Mouse (Mus musculus): Measurements from ENCODE around the gene Lepr. TPM values are rescaled to one million over a fixed set of nuclear protein-coding genes. Genes with fewer than 3 reads are reported as not detected.
"Not testable (repeated sequence)": the region's sequence is repeated elsewhere in the genome, so short reads cannot be mapped to it uniquely, and the experiment has no call there.

Lepr gene
- total RNA-seq, 2 experiments from 2014 or later: 3.8 to 4.8 TPM

DNA sequence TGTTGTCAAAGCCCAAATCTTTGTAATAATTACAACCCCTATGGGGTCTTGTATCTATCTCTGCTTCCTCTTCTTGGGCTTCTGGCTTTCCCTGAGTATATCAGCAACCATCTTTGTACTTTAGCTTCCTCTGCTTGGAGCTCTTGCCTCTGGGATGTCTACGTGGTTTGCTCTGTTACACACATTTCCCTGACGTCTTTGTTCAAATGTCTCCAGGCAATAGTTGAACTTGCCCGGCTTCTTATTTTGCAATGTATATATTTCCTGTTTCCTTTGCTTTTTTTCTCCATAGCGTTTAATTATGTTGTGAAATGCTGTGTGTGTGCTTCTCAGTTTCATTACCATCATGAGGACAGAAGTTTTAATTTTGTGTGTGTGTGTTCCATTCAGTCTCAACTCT is 4.5 kb downstream of the Lepr start:
- DNase-seq (ENCODE audit: extremely low spot score in 1 of 2, low spot score in 2 of 2): no peak
- TF ChIP-seq CTCF (IDR thresholded peaks at IDR 0.05): no peak
- Histone ChIP-seq H3K27ac (no peak overlapping the region), H3K4me3 (no peak overlapping the region)
- intact Hi-C loops (cut with DNase I): no loop called here

DNA sequence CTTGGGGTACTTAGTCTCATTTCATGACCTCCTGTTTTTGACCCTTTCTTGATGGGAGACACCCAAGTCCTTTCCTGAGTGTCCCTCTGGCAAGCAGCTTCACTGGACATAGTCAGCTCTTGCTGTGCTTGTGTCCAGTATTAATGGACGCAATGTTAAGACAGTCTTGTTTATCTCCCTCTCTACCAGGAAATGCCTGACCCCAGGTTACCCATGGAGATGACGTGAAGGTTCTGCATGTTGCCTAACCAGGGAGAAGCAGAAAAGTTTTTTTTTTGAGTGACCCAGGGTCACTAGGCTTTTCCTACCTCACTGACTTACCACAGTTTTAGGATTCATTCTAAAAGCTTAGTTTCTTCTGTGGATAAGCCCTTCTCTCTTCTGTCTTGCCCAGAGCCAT is 24.8 kb downstream of the Lepr start:
- intact Hi-C loops (cut with DNase I): no loop called here
- no peak for DNase-seq (ENCODE audit: extremely low spot score in 1 of 2, low spot score in 2 of 2)
- H3K4me3 ChIP-seq: no peak overlapping the region
- no peak for TF ChIP-seq CTCF (IDR thresholded peaks at IDR 0.05)
- H3K27ac ChIP-seq: no peak overlapping the region

DNA sequence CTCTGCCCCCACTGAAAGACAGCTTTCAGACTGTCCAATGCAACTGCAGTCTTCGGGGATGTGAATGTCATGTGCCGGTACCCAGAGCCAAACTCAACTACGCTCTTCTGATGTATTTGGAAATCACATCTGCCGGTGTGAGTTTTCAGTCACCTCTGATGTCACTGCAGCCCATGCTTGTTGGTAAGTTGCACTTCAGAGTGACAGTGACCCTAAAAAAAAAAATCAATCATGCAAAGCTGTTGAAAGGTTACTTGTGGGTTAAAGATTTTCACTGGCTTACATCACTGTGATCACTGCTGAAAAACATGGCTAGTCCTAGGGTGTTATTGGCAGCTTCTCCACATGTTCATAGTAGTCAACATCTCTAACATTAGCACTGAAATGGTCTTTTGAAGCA is 28.3 kb downstream of the Lepr start:
- TF ChIP-seq CTCF (IDR thresholded peaks at IDR 0.05): no peak
- Histone ChIP-seq H3K27ac (no peak overlapping the region), H3K4me3 (no peak overlapping the region)
- intact Hi-C loops (cut with DNase I): no loop called here
- DNase-seq (ENCODE audit: extremely low spot score in 1 of 2, low spot score in 2 of 2): no peak

DNA sequence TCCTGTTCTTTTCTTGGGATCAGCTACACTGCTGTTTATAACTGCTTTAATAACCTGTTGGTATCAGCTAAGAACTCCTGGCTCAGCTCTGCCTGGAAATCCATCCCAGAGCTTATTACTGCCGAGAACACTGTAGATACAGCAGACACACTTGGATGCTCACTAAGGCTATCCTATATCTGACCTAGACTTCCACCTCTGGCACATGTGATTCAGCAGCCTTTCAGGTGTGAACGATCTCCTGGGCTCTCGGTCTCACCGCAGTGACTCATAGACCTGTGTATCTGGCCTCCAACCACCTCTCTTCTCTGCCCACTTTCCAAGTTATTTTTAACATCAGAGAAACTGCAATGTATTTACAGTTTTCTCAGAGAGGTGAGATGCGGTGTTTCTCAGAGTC is 43.3 kb downstream of the Lepr start:
- intact Hi-C loops (cut with DNase I): no loop called here
- no peak for DNase-seq (ENCODE audit: extremely low spot score in 1 of 2, low spot score in 2 of 2)
- Histone ChIP-seq H3K4me3 (no peak overlapping the region), H3K27ac (no peak overlapping the region)
- no peak for TF ChIP-seq CTCF (IDR thresholded peaks at IDR 0.05)

DNA sequence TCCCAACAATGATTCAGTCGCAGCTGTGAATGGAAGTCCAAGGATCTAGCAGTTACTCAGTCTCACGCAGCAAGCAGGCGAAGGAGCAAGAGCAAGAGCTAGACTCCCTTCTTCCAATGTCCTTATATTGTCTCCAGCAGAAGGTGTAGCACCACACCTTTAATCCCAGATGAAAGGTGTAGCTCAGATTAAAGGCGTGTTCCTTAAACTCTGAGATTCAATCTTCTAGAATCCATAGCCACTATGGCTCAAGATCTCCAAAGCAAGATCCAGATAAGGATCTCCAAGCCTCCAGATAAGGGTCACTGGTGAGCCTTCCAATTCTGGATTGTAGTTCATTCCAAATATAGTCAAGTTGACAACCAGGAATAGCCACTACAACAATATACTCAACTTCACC is 126.7 kb downstream of the Lepr start, which contains the start of gene B020004J07Rik:
Gene B020004J07Rik, minus strand, starts transcription at position 101 of the 400 bp plus-strand sequence.
- DNase-seq (ENCODE audit: extremely low spot score in 1 of 2, low spot score in 2 of 2); H3K4me3 ChIP-seq; intact Hi-C loops (cut with DNase I); H3K27ac ChIP-seq: not testable (repeated sequence)

DNA sequence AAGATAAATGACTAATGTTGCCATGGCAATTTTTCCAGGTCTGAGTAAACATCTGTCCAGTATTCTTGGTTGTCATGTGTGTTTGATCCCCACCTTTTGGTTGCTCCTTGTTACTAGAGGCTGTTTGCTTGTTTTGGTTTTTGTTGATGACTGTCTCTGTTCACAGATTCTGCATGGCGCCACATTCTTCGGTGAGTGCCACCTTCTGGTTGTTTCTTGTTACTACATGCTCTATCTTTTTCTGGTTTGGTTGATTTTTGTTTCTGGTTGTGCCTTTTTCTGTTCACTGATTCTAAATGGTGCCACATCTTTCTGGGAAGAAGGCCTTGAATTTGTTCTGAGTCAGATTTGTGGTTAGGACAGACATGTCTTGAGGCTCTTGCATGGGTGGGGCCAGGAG is 133.7 kb downstream of the Lepr start:
- no peak for DNase-seq (ENCODE audit: extremely low spot score in 1 of 2, low spot score in 2 of 2)
- Histone ChIP-seq H3K4me3 (no peak overlapping the region), H3K27ac (no peak overlapping the region)
- intact Hi-C loops (cut with DNase I): no loop called here
- no peak for TF ChIP-seq CTCF (IDR thresholded peaks at IDR 0.05)

DNA sequence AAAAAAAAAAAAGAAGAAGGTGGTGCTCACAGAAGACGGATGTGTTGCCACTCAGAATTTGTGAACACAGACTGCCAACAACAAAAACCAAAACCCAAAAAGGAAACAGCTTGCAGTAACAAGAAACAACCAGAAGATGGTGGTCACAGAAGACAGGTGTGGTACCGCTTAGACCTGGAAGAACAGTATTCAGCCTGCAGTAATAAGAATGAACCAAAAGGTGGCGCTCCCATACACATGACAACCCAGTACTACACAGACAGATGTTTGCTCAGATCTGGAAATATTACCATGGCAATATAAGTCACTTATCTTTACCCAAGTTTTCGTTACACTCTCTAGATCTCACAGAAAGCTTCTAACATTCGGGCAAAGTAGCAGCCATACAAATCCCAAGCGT is 143.7 kb downstream of the Lepr start:
- H3K27ac ChIP-seq: no peak overlapping the region
- H3K4me3 ChIP-seq: no peak overlapping the region
- peak; percentile 12 to 39 for DNase-seq (ENCODE audit: extremely low spot score in 1 of 2, low spot score in 2 of 2)
- intact Hi-C loops (cut with DNase I): loop anchor here (5.0 kb wide), 1 partner anchor 136 kb away; no protein-coding TSS in a partner anchor
- TF ChIP-seq CTCF (IDR thresholded peaks at IDR 0.05): peak; percentile 68

DNA sequence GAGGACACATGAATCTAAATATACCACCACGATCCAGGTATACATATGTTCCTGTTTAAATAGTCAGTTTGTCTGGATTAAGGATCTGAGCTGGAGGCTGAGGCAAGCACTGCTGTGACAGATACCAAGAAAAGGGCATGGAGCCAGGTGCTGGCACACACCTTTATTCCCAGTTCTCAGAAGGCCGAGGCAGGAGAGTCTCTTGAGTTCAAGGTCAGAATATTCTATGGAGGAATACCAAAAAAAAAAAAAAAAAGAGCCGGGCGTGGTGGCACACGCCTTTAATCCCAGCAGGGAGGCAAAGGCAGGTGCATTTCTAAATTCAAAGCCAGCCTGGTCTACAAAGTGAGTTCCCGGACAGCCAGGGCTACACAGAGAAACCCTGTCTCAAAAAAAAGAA is 145.1 kb downstream of the Lepr start:
- H3K27ac ChIP-seq: no peak overlapping the region
- intact Hi-C loops (cut with DNase I): loop anchor here (5.0 kb wide), 1 partner anchor 135 kb away; no protein-coding TSS in a partner anchor

More for the DNA sequence above, 145.1 kb downstream of the Lepr start:
- no peak overlapping the region for H3K4me3 ChIP-seq
- DNase-seq (ENCODE audit: extremely low spot score in 1 of 2, low spot score in 2 of 2): no peak
- no peak for TF ChIP-seq CTCF (IDR thresholded peaks at IDR 0.05)

Other genes starting within 250 kb of the Lepr start
- 100 to 1,000 TPM; 291 to 320 TPM for gene Dnajc6, start 220.8 kb upstream of the Lepr start, total RNA-seq (2021)
- 10 to 100 TPM; 23.5 to 26.4 TPM for gene Leprot, start 69.7 kb upstream of the Lepr start, total RNA-seq (2021)
- gene B020004J07Rik, start 126.6 kb downstream of the Lepr start, total RNA-seq (2021): not detected
- gene C130073F10Rik, start 176.4 kb downstream of the Lepr start, total RNA-seq (2021): not detected
- gene Gm12800, start 191.7 kb downstream of the Lepr start, total RNA-seq (2021): not detected
- not detected for gene Gm12794, start 223.0 kb downstream of the Lepr start, total RNA-seq (2021)

Data from left cerebral cortex, adult 2 months (tissue).